Mouse (Mus musculus): ENCODE measurements around the gene Olfr837.
"Not testable (repeated sequence)": the region's sequence is repeated elsewhere in the genome, so short reads cannot be mapped to it uniquely, and the experiment has no call there.

Gene Olfr837

DNA sequence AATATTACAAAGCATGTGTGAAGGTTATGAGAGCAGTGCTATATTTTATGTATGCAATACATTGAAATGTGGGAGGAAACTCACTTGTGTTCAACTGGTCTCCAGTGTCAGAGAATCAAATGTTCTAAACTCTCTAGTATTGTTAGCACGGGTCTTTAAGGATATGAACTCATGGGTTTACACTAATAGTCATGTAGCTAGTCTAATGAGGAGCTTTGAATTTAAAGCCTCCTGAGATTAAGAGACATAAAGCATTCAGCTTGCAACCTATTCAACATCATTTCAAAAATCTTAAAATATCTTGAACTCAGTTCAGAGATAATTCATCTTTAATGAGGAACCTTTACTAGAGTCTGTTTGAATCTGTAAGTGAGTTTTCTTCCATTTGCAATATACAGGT lies at the start of gene Olfr837:
Gene Olfr837, plus strand, starts transcription at position 301 of the 400 bp plus-strand sequence.
- DNase-seq (ENCODE audit: low spot score in 2 of 2): no peak

DNA sequence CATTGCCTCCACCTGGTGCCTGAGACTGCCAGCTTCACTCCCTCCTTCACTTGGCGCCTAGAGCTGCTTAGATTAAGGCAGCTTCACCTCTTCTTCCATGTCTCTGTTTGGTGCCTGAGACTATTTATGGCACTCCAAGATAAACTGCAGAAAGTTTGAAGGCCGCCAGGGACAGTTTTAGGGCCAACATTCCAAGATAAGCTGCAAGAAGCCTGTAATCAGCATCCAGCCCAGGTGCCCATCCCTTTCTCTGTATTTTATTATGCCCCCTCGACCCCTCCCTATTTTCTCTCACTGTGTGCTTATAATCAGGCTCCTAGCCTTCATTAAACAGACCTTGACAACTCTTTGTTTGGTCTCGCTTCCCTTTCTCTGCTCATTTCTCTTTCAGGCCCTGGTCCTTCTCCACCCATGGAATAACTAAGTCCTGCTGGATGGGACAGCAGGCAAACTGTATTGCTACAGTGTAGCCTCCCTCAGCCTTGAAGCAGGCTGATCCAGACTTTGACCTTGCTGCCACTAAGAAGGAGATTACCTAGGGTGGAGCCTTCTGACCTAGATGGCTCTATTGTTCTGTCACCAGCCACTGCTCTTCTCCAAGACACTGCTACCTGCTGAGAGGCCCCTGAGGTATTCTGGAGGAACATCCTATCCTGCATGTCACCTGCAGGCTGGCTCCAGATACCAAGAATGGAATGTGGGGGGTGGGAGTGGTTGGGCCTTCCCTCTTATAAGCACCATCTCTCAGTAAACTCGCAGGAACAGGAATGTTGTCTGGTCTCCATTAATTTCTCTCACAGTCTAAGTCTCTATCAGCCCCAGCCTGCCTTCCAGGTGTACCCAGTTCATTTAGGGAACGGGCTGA lies 43.0 kb upstream of the Olfr837 start:
- DNase-seq (ENCODE audit: low spot score in 2 of 2): not testable (repeated sequence)

DNA sequence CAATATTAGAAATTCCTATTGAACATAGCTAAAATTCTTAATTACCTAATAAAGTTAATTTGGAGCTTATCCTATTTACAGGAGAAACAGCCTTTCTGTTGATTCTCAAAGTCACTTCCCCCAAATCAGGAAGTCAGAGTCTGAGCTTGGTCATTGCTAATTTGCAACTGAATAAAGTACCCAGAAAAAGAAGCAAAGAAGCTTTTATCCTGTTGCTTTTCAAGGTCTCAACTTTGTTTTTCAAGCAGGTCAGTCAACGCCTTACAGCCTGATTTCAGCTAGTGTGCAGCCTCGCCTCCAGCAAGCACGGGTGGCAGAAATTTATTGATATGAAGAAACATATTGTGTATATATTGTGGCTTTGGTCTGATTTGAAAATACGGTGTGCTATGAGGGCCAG lies 38.8 kb upstream of the Olfr837 start:
- DNase-seq (ENCODE audit: low spot score in 2 of 2): no peak

DNA sequence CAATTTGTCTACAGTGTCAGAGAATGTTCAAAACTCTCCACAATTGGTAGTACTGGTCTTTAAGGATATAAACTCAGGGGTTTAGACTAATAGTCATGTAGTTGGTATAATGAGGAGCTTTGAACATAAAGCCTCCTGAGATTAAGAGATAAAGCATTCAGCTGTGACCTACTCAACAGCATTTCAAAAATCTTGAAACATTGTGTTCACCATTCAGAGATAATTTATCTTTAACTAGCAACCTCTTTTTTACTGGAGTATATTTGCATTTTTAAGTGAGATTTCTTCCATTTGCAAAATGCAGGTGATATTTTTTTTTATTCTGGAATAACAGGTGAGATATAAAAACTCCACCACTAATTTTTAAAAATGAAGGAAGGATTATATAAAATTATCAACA lies 16.0 kb upstream of the Olfr837 start, which contains the start of gene Olfr836:
Gene Olfr836, plus strand, starts transcription at position 301 of the 400 bp plus-strand sequence.
- no peak for DNase-seq (ENCODE audit: low spot score in 2 of 2)

DNA sequence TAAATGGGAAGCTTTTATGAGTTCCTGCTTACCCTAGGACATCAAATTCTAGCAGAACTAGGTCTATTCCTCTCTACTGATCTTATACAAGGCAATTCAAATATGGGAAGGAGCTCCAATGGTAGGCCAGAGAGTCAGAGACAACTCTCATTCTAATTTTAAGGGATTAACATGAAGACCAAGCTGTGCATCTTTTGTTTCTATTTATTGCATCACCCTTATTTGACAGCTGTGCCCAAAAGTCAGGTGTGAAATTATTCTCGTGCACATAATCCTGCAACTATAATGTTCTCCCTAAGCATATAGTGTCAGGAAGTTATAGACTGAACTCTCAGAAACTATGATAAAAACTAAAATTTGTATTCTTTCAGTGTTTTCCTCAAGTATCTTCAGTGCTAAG lies 41.1 kb downstream of the Olfr837 start, which contains the start of gene Olfr839-ps1:
Gene Olfr839-ps1, minus strand, starts transcription at position 101 of the 400 bp plus-strand sequence.
- DNase-seq (ENCODE audit: low spot score in 2 of 2): no peak
